Comparison of ENCODE assay signal across 18 mouse cellular contexts in genomic region chr11:86291714-86292113, GRCm38 (mm10). TPM values are rescaled to one million over a fixed set of nuclear protein-coding genes. Genes with fewer than 3 reads are reported as not detected.
DNase-seq lines count a peak whose midpoint lies in the region; ATAC-seq lines count a peak whose summit lies in the region.
"Had no signal": no experiment of that assay in that cellular context is flagged by ENCODE, and none has a peak within 500 bp of the region (broad histone marks: within the 10 kb centered on the region; RNA-seq: fewer than 3 reads in every experiment).

No protein-coding gene starts in this region.

- ATAC-seq in CD4-positive, CD25-positive, alpha-beta regulatory T cell, adult 4 months = peak; percentile 60
- ATAC-seq: forebrain, embryonic 14.5 days; forebrain, postnatal 0 days; intestine, embryonic 16.5 days had no signal

- peak; percentile 76 for DNase-seq in A20 (ENCODE audit: low read depth, low spot score)
- DNase-seq in induced T-regulatory cell, adult 2 months (ENCODE audit: low read depth) = peak; percentile 51
- DNase-seq in thymus, postnatal 14 days = no peak
- DNase-seq in heart, adult 9 months (ENCODE audit: low spot score in 2 of 2) = no peak
- no peak for DNase-seq in gastrocnemius, adult 18-20 months (ENCODE audit: low spot score)
- DNase-seq: adrenal gland, adult 8-10 months; adrenal gland, postnatal 25 days; B cell, adult 2 months; cerebellum, adult 18-20 months; cerebellum, adult 9-10 months; cerebellum, postnatal 14 days; forebrain, postnatal 0 days; gastrocnemius, postnatal 25 days; heart, adult 2 months; kidney, adult 18-20 months had no signal

RNA-seq across cellular contexts. Expression of gene Ints2, which starts 34.3 kb away (rescaled TPM):
- 10 to 100 TPM; 15.8 to 19.2 TPM for polyA plus RNA-seq in CD4-positive, CD25-positive, alpha-beta regulatory T cell, adult 4 months (2017; shearing (Covaris generic))
- 1 to 10 TPM; 3.0 to 4.3 TPM for total RNA-seq in gastrocnemius, adult 18-20 months (2021)

Comparison
In these comparisons a context has a peak if more than half of its experiments do, and no peak if none do; other contexts are left out.
1. DNase-seq: peak in A20 (single experiment) and induced T-regulatory cell, adult 2 months (single experiment); none in thymus, postnatal 14 days (single experiment), heart, adult 9 months (0 of 2) and gastrocnemius, adult 18-20 months (single experiment).